Mouse (Mus musculus): ENCODE results near the gene Hacd1. TPM values are rescaled to one million over a fixed set of nuclear protein-coding genes. Genes with fewer than 3 reads are reported as not detected.

The Hacd1 gene
- polyA plus RNA-seq, 1 experiment: 95.0 TPM

DNA sequence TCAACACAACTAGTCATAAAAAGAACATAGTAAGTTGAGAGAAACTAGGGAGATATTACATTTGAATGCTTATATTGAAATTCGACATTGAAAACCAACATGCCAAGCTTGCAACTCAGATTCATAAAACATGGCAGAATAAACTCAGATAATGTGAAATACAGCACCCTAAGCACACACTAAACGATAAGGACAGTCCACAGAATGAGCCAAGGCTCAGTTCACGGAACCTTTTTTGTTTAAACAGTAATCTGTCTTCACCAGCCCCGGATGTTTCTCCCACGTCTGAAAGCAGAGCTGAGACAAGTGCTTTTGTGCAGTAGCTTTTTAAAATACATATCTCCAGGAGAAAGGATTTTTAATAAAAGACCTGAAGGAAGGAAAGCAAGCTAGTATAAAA is 247.3 kb downstream of the Hacd1 start:
- no peak overlapping the region for H3ac ChIP-seq (ENCODE audit: control insufficient read depth, insufficient read length, low read depth)
- no peaks in the 10 kb centered on the region for H3K79me3 ChIP-seq (ENCODE audit: low read depth)
- peaks cover 5% of the 10 kb centered on the region for H3K27me3 ChIP-seq (ENCODE audit: control insufficient read depth, insufficient read depth, insufficient read length)
- H3K4me3 ChIP-seq (ENCODE audit: insufficient read depth, poor library complexity, severe bottlenecking): no peak overlapping the region
- no peaks in the 10 kb centered on the region for H3K36me3 ChIP-seq (ENCODE audit: control insufficient read depth, insufficient read depth)
- TF ChIP-seq USF1 (IDR thresholded peaks at IDR 0.05; ENCODE audit: low read depth): no peak
- no peak for TF ChIP-seq CEBPB (IDR thresholded peaks at IDR 0.05; ENCODE audit: low read depth)
- no peak for TF ChIP-seq MYOD1 (IDR thresholded peaks at IDR 0.05; ENCODE audit: control insufficient read depth, insufficient read length, low read depth)
- no peak for TF ChIP-seq MYOG (IDR thresholded peaks at IDR 0.05; ENCODE audit: control insufficient read depth, extremely low read depth, insufficient read length)
- no peak for TF ChIP-seq FOSL1 (IDR thresholded peaks at IDR 0.05; ENCODE audit: insufficient read depth, low read length, poor library complexity, severe bottlenecking)
- TF ChIP-seq CTCF (IDR thresholded peaks at IDR 0.05; ENCODE audit: control insufficient read depth, insufficient read depth, insufficient read length): no peak
- TF ChIP-seq MAX (IDR thresholded peaks at IDR 0.05): no peak
- H3K79me2 ChIP-seq (ENCODE audit: control insufficient read depth, insufficient read depth): no peaks in the 10 kb centered on the region

DNA sequence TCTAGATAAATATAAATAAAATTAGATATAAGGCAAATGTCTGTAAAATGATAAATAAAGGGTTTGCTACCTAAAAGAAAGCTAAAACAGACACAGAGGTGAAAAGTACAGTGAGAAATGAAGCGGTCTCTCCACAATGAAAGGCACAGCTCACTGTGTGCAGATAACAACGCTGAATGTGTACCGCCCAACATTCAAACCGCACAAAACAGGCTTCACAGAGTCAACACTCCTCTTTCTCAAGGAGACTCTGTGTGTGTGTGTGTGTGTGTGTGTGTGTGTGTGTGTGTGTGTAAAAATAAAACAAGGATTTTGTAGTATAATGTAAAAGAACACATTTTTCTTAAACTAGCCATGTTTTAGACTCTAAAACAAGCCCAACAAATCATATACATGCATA is 247.9 kb downstream of the Hacd1 start:
- H3K4me3 ChIP-seq (ENCODE audit: insufficient read depth, poor library complexity, severe bottlenecking): no peak overlapping the region
- H3K27me3 ChIP-seq (ENCODE audit: control insufficient read depth, insufficient read depth, insufficient read length): peaks cover 5% of the 10 kb centered on the region
- no peak for TF ChIP-seq FOSL1 (IDR thresholded peaks at IDR 0.05; ENCODE audit: insufficient read depth, low read length, poor library complexity, severe bottlenecking)
- TF ChIP-seq CEBPB (IDR thresholded peaks at IDR 0.05; ENCODE audit: low read depth): no peak
- TF ChIP-seq MYOD1 (IDR thresholded peaks at IDR 0.05; ENCODE audit: control insufficient read depth, insufficient read length, low read depth): no peak
- TF ChIP-seq MAX (IDR thresholded peaks at IDR 0.05): no peak
- no peak for TF ChIP-seq MYOG (IDR thresholded peaks at IDR 0.05; ENCODE audit: control insufficient read depth, extremely low read depth, insufficient read length)
- TF ChIP-seq USF1 (IDR thresholded peaks at IDR 0.05; ENCODE audit: low read depth): no peak
- TF ChIP-seq CTCF (IDR thresholded peaks at IDR 0.05; ENCODE audit: control insufficient read depth, insufficient read depth, insufficient read length): no peak
- H3K79me3 ChIP-seq (ENCODE audit: low read depth): no peaks in the 10 kb centered on the region
- no peak overlapping the region for H3ac ChIP-seq (ENCODE audit: control insufficient read depth, insufficient read length, low read depth)
- H3K36me3 ChIP-seq (ENCODE audit: control insufficient read depth, insufficient read depth): no peaks in the 10 kb centered on the region
- no peaks in the 10 kb centered on the region for H3K79me2 ChIP-seq (ENCODE audit: control insufficient read depth, insufficient read depth)

DNA sequence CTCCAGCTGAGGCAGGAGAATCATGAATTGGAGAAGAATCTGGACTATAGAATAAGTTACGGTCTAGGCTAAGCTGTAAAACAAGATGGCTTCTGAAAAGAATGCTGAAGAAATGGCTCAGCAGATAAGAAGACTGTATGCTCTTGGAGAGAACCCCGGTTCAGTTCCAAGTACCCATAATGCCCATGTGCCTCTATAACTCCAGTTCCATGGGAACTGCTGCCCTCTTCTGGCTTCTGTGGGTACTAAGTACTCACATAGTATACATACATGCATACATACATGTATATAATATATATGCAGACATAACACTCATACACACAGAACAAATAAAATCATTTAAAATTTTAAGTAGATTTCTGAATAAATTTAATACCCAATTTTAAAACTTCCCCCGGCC is 249.8 kb downstream of the Hacd1 start:
- no peaks in the 10 kb centered on the region for H3K79me3 ChIP-seq (ENCODE audit: low read depth)
- H3K79me2 ChIP-seq (ENCODE audit: control insufficient read depth, insufficient read depth): no peaks in the 10 kb centered on the region
- H3K4me3 ChIP-seq (ENCODE audit: insufficient read depth, poor library complexity, severe bottlenecking): no peak overlapping the region
- no peak overlapping the region for H3ac ChIP-seq (ENCODE audit: control insufficient read depth, insufficient read length, low read depth)
- no peak for TF ChIP-seq FOSL1 (IDR thresholded peaks at IDR 0.05; ENCODE audit: insufficient read depth, low read length, poor library complexity, severe bottlenecking)
- TF ChIP-seq MYOG (IDR thresholded peaks at IDR 0.05; ENCODE audit: control insufficient read depth, extremely low read depth, insufficient read length): no peak
- no peak for TF ChIP-seq CTCF (IDR thresholded peaks at IDR 0.05; ENCODE audit: control insufficient read depth, insufficient read depth, insufficient read length)
- TF ChIP-seq MAX (IDR thresholded peaks at IDR 0.05): no peak
- no peak for TF ChIP-seq MYOD1 (IDR thresholded peaks at IDR 0.05; ENCODE audit: control insufficient read depth, insufficient read length, low read depth)
- TF ChIP-seq CEBPB (IDR thresholded peaks at IDR 0.05; ENCODE audit: low read depth): no peak
- no peak for TF ChIP-seq USF1 (IDR thresholded peaks at IDR 0.05; ENCODE audit: low read depth)
- H3K27me3 ChIP-seq (ENCODE audit: control insufficient read depth, insufficient read depth, insufficient read length): peaks cover 5% of the 10 kb centered on the region
- H3K36me3 ChIP-seq (ENCODE audit: control insufficient read depth, insufficient read depth): no peaks in the 10 kb centered on the region

DNA sequence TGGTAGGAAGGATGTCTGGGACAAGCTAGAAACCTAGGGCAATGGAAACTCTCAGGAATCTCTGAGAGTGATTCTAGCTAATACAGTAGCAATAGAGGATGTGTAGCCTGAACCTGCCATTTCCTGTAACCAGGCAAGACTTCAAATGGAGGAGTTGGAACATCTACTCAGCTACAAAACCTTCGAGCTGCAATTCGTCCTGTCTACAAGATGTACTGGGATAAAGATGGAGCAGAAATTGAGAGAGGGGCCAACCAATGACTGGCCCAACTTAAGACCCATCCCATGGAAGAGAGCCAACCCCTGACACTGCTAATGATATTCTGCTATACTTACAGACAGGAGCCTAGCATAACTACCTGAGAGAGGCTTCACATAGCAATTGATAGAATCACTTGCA is 255.3 kb downstream of the Hacd1 start:
- TF ChIP-seq USF1 (IDR thresholded peaks at IDR 0.05; ENCODE audit: low read depth): no peak
- Histone ChIP-seq H3K27me3 (ENCODE audit: control insufficient read depth, insufficient read depth, insufficient read length) (peaks cover 5% of the 10 kb centered on the region), H3K4me3 (ENCODE audit: insufficient read depth, poor library complexity, severe bottlenecking) (no peak overlapping the region), H3K79me3 (ENCODE audit: low read depth) (no peaks in the 10 kb centered on the region), H3K79me2 (ENCODE audit: control insufficient read depth, insufficient read depth) (no peaks in the 10 kb centered on the region), H3ac (ENCODE audit: control insufficient read depth, insufficient read length, low read depth) (no peak overlapping the region), H3K36me3 (ENCODE audit: control insufficient read depth, insufficient read depth) (no peaks in the 10 kb centered on the region)

Other genes with a start within 250 kb of the Hacd1 start
- gene Stam, start 18.0 kb upstream of the Hacd1 start, polyA plus RNA-seq (2012; fragmentation: generic; extraction: Trizol): 14.5 TPM
- gene Tmem236, start 118.4 kb upstream of the Hacd1 start, polyA plus RNA-seq (2012; fragmentation: generic; extraction: Trizol): 0.01 TPM
- 0.07 TPM for gene Mrc1, start 173.3 kb upstream of the Hacd1 start, polyA plus RNA-seq (2012; fragmentation: generic; extraction: Trizol)

All from C2C12 (cell line).